Mouse (Mus musculus) spleen, adult 2 months (tissue): Measurements from ENCODE around the gene Acsm1.

Experiments used
- CTCF ChIP-seq: fragments of 200-500 bp; IDR thresholded peaks from 2 replicates; pipeline ENCODE4 v1.5.1; 2011; ENCODE audit warnings: mild to moderate bottlenecking, inconsistent platforms; ENCODE audit not compliant: insufficient read depth, insufficient read length, insufficient replicate concordance; ENCODE audit errors: extremely low read depth
- POLR2A ChIP-seq: fragments of 200-500 bp; IDR thresholded peaks from 2 replicates; pipeline ENCODE4 v1.6.1; 2011; ENCODE audit warnings: low read depth, low read length, inconsistent platforms

DNA sequence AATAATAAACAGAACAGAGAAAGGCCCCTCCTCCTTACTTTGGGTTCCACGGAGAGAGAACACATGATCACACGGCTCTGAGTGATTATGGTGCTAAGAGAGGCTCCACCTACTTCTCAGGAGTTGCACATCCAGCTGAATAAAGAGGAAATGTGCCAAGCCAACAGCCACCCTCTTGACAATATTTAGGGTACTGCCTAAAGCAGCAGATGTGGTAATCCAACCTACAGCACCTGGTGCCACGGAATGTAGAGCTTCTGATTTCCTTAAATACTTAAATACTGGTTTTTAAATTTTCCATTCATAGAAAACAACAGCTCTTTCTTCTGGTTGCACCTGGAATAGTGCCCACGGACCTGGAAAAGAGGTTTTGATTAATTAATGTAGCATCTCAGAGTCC lies 75.9 kb downstream of the Acsm1 start:
- no peak for TF ChIP-seq CTCF
- TF ChIP-seq POLR2A, result no peak
